Mouse (Mus musculus) forebrain, postnatal 0 days (tissue): ENCODE results near the gene Rpl7l1. TPM values are rescaled to one million over a fixed set of nuclear protein-coding genes. Genes with fewer than 3 reads are reported as not detected.
A peak's percentile ranks its signal among the peaks of the same experiment; 100 is the strongest.

Experiments
- ATAC-seq: fragments of 200-750 bp; cut with Nextera tagmentation; 2 replicates; pipeline ENCODE4 v1.8.0; 2017; ENCODE audit warnings: mild to moderate bottlenecking, moderate library complexity
- DNase-seq: peaks from one replicate; pipeline ENCODE4 v3.0.0-alpha.2; 2015
- H3K27ac ChIP-seq: fragments of 300-500 bp; sonication (generic); 2 replicates; pipeline ENCODE4 v1.5.1; 2014; ENCODE audit warnings: low read depth, mild to moderate bottlenecking, antibody characterized with exemption, low read length, moderate library complexity, mixed read lengths
- H3K27me3 ChIP-seq: fragments of 300-500 bp; sonication (generic); 2 replicates; pipeline ENCODE4 v1.6.1; 2014; ENCODE audit warnings: mild to moderate bottlenecking, low read length, mixed read lengths; ENCODE audit not compliant: insufficient read depth
- H3K36me3 ChIP-seq: fragments of 300-500 bp; sonication (generic); 2 replicates; pipeline ENCODE4 v1.6.1; 2014; ENCODE audit warnings: mild to moderate bottlenecking, moderate library complexity; ENCODE audit not compliant: insufficient read depth
- H3K4me1 ChIP-seq: fragments of 300-500 bp; sonication (generic); 2 replicates; pipeline ENCODE4 v1.6.1; 2014; ENCODE audit warnings: antibody characterized with exemption; ENCODE audit not compliant: insufficient read depth
- H3K4me2 ChIP-seq: fragments of 300-500 bp; sonication (generic); 2 replicates; pipeline ENCODE4 v1.6.1; 2014; ENCODE audit warnings: low read depth, mild to moderate bottlenecking, moderate library complexity
- H3K4me3 ChIP-seq: fragments of 300-500 bp; sonication (generic); 2 replicates; pipeline ENCODE4 v1.5.1; 2014; ENCODE audit warnings: low read depth, low read length, mixed read lengths
- H3K9ac ChIP-seq: fragments of 300-500 bp; sonication (generic); 2 replicates; pipeline ENCODE4 v1.6.1; 2014; ENCODE audit warnings: mild to moderate bottlenecking
- H3K9me3 ChIP-seq: fragments of 300-500 bp; sonication (generic); 2 replicates; pipeline ENCODE4 v1.6.1; 2016; ENCODE audit warnings: low read length
- CTCF ChIP-seq: sonication (generic); IDR thresholded peaks from 2 replicates; pipeline ENCODE4 v1.5.1; 2016; ENCODE audit warnings: antibody characterized with exemption, control low read depth, low read depth
- WGBS: fragments of 180-500 bp; shearing (Covaris S2); extraction: QIAGEN DNeasy Blood & Tissue Kit; methylation state at CpG from one replicate; pipeline ENCODE4 v1.1.7; 2014; 5-methylcytosine and 5-hydroxymethylcytosine counted together
- polyA plus RNA-seq: library from polyadenylated mRNA; unstranded; fragments of >200 nt; fragmentation: Nextera tagmentation; extraction: Ambion mirVana; gene quantifications from 2 replicates; pipeline ENCODE4 v1.2.1, GENCODE M21; 2015
- total RNA-seq: library from RNA; depleted of rRNA; stranded (reverse); fragments of >200 nt; gene quantifications from 2 replicates; pipeline ENCODE4 v1.2.3, GENCODE M21; 2014; rRNA removed

Rpl7l1 gene
- total and polyA plus RNA-seq, 2 experiments from 2014 or later, result 64.4 to 73.4 TPM

DNA sequence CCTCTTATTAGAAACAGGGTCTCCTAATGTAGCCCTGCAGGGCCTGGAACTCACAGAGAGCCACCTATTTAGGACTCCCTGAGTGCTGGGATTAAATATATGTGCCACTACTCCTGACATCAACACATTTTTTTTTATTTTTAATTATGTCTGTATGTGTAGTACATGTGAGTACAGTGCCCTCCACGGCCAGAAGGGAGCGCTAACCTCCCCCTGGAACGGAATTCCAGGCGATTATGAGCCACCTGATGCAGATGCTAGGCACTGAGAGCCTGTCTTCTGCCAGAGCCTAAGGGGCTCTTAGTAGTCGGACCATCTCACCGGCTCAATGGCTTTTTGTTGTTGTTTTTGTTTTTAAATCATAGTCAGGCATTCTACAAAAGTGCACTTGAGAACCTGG lies 54.5 kb downstream of the Rpl7l1 start:
- H3K9ac ChIP-seq, result no peak overlapping the region
- H3K36me3 ChIP-seq, result peaks cover 18% of the 10 kb centered on the region
- H3K27ac ChIP-seq, result no peak overlapping the region
- H3K4me1 ChIP-seq, result no peaks in the 10 kb centered on the region
- H3K27me3 ChIP-seq, result 0 out of 2 replicates have a peak, but pooled peaks cover 3% of the 10 kb centered on the region
- peak; percentile 37 for TF ChIP-seq CTCF
- H3K4me3 ChIP-seq, result no peak overlapping the region
- no peak overlapping the region for H3K4me2 ChIP-seq
- no peaks in the 10 kb centered on the region for H3K9me3 ChIP-seq
- ATAC-seq (no peak; the same call in 1 of the 2 replicates), DNase-seq (no peak)
- 44% methylated on average over 6 of the region's 6 CpGs for WGBS

DNA sequence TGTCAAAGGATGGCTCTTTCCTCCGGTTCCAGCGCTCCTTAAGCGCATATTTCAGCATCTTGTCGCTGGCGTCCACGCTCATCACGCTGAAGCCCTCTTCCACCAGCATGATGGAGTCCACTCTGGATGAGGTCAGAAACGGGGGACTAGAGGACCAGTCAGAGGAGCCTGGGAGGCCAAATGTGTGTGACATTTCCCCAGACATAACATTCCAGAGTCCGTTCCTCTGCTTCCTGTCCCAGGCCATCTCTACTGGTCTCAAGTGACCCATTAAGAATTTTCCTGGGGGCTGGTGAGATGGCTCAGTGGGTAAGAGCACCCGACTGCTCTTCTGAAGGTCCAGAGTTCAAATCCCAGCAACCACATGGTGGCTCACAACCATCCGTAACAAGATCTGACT lies 55.2 kb downstream of the Rpl7l1 start:
- DNase-seq (no peak), ATAC-seq (no peak)
- H3K36me3 ChIP-seq, result peaks cover 18% of the 10 kb centered on the region
- no peaks in the 10 kb centered on the region for H3K4me1 ChIP-seq
- H3K27ac ChIP-seq, result no peak overlapping the region
- 92% methylated on average over 11 of the region's 11 CpGs for WGBS
- no peak for TF ChIP-seq CTCF
- H3K9me3 ChIP-seq, result no peaks in the 10 kb centered on the region
- H3K4me2 ChIP-seq, result no peak overlapping the region
- H3K9ac ChIP-seq, result no peak overlapping the region
- H3K27me3 ChIP-seq, result 0 out of 2 replicates have a peak, but pooled peaks cover 3% of the 10 kb centered on the region
- no peak overlapping the region for H3K4me3 ChIP-seq

DNA sequence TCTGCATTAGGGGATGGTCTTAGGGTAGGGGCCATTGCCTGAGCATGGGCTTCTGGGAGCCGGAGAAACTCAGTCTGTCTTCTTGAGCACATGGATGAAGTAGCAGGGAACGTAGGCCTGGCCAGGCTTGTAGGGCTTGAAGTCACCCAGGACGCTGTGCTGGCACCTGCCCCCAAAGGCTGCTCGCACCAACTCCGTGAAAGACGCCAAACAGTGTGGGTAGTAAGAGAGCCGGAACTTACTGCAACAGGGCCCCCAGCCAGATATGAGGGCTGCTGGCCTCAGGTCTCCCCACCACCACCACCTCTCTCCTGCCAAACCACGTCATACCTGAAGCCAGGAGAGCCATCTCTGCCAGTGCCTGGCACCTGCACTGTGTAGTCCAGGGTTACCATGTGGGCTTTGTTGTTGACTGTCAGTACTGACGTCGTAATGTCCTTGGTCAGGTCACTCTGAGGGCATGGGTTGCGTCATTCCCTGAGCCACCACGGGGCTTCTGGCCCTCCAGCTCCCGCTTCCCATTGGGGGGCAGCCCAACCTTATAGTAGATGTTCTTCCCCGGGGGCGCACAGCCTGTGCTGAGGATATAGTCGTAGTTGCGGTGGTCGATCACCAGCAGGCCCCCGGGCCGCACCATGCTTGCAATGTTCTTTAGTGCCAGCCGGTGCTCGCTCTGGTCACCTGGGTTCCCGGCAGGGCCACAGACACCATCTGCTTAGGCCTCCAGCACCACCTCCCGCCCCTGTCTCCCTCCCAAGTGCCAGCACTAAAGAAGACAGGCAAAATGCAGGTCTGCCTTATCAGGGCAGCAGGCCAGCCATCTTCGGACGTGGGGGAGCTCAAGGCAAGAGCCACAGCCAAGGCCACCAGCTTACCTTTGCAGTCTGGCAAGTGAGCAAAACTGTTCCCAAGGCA lies 56.5 kb downstream of the Rpl7l1 start:
- Histone ChIP-seq H3K27ac (no peak overlapping the region), H3K36me3 (peaks cover 24% of the 10 kb centered on the region), H3K4me2 (no peak overlapping the region), H3K9me3 (no peaks in the 10 kb centered on the region), H3K4me3 (no peak overlapping the region), H3K4me1 (no peaks in the 10 kb centered on the region), H3K9ac (no peak overlapping the region), H3K27me3 (0 out of 2 replicates have a peak, but pooled peaks cover 3% of the 10 kb centered on the region)
- ATAC-seq (no peak), DNase-seq (no peak)
- TF ChIP-seq CTCF, result no peak
- 91% methylated on average over 26 of the region's 26 CpGs for WGBS

DNA sequence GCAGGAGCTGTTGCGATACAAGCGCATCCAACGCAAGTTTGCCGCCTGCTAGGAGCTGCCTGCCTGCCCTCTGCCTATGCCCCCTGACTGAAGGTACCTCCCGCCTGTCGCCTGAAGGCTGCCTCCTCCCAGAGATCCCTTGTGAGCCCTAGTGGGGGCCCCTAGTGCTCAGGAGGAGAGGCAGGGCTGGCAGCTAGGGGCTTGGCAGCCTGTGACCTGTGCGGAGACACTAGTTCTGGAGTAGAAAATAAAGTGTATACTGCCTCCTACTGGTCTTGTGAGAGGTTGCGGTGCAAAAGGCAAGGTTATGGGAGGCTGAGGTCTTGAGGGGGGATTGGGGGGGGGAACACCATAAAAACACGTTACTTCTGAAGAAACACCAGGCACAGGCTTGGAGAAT lies 57.2 kb downstream of the Rpl7l1 start:
- no peaks in the 10 kb centered on the region for H3K4me1 ChIP-seq
- 47% methylated on average over 9 of the region's 9 CpGs for WGBS
- no peaks in the 10 kb centered on the region for H3K9me3 ChIP-seq
- H3K27me3 ChIP-seq, result 0 out of 2 replicates have a peak, but pooled peaks cover 3% of the 10 kb centered on the region
- DNase-seq (peak; percentile 50), ATAC-seq (peak; percentile 64; the same call in 1 of the 2 replicates)
- no peak overlapping the region for H3K27ac ChIP-seq
- H3K4me2 ChIP-seq, result no peak overlapping the region
- H3K4me3 ChIP-seq, result no peak overlapping the region
- peak; percentile 69 for TF ChIP-seq CTCF
- H3K36me3 ChIP-seq, result peaks cover 24% of the 10 kb centered on the region
- no peak overlapping the region for H3K9ac ChIP-seq

DNA sequence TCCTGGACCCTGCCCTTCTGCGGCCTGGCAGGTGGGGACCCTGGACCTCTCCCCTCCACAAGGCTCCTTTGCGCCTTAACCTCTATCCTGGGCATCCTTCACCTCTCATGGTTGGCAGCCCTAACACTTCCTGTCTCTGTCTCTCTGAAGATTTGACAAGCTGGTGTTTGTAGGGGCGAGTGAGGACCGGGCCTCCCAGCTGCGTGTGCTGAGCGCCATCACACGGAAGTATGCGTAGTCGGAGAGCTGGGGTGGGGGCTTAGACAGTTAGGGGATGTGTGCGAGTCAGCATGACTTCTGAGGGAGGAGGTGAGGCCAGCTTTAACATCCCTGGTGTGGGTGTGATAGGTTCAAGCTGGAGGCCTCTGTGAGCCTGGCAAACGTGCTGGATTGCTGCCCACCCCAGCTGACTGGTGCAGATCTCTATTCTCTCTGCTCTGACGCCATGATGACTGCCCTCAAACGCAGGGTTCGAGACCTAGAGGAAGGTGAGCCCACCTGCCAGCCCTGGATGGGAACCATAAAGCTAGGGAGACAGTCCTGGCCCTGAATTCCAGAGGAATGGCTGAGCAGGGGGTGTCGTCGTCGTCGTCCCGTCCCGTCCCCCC lies 57.9 kb downstream of the Rpl7l1 start:
- no peak for ATAC-seq

More for the DNA sequence above, 57.9 kb downstream of the Rpl7l1 start:
- no peak overlapping the region for H3K9ac ChIP-seq
- 0 out of 2 replicates have a peak, but pooled peaks cover 3% of the 10 kb centered on the region for H3K27me3 ChIP-seq
- H3K4me3 ChIP-seq, result no peak overlapping the region
- no peak overlapping the region for H3K27ac ChIP-seq
- no peak for TF ChIP-seq CTCF
- peaks cover 24% of the 10 kb centered on the region for H3K36me3 ChIP-seq
- no peaks in the 10 kb centered on the region for H3K4me1 ChIP-seq
- no peak for DNase-seq
- no peak overlapping the region for H3K4me2 ChIP-seq
- 84% methylated on average over 20 of the region's 20 CpGs for WGBS
- no peaks in the 10 kb centered on the region for H3K9me3 ChIP-seq

Other genes starting within 250 kb of the Rpl7l1 start
- 31.9 and 44.4 TPM in 2 replicates for gene Cul9, start 236.3 kb downstream of the Rpl7l1 start, total RNA-seq
- 9.7 and 13.7 TPM in 2 replicates for gene Cul9, start 236.3 kb downstream of the Rpl7l1 start, polyA plus RNA-seq
- 47.2 and 57.0 TPM in 2 replicates for gene Srf, start 226.5 kb downstream of the Rpl7l1 start, total RNA-seq
- gene Srf, start 226.5 kb downstream of the Rpl7l1 start, polyA plus RNA-seq, result 2.3 and 2.4 TPM in 2 replicates
- gene Ptk7, start 153.2 kb downstream of the Rpl7l1 start, total RNA-seq, result 42.4 and 56.6 TPM in 2 replicates
- gene Ptk7, start 153.2 kb downstream of the Rpl7l1 start, polyA plus RNA-seq, result 18.9 and 19.7 TPM in 2 replicates
- gene Klc4, start 136.7 kb downstream of the Rpl7l1 start, total RNA-seq, result 31.2 and 32.7 TPM in 2 replicates
- 20.3 and 21.3 TPM in 2 replicates for gene Klc4, start 136.7 kb downstream of the Rpl7l1 start, polyA plus RNA-seq
- gene Mrpl2, start 136.4 kb downstream of the Rpl7l1 start, total RNA-seq, result 51.4 and 62.9 TPM in 2 replicates
- 96.2 and 111 TPM in 2 replicates for gene Mrpl2, start 136.4 kb downstream of the Rpl7l1 start, polyA plus RNA-seq
- 77.0 and 89.9 TPM in 2 replicates for gene Cul7, start 132.3 kb downstream of the Rpl7l1 start, total RNA-seq
- 20.6 and 24.0 TPM in 2 replicates for gene Cul7, start 132.3 kb downstream of the Rpl7l1 start, polyA plus RNA-seq
- gene Rrp36, start 108.3 kb downstream of the Rpl7l1 start, total RNA-seq, result 29.7 and 31.1 TPM in 2 replicates
- 39.4 and 52.1 TPM in 2 replicates for gene Rrp36, start 108.3 kb downstream of the Rpl7l1 start, polyA plus RNA-seq
- 124 and 169 TPM in 2 replicates for gene Mea1, start 103.9 kb downstream of the Rpl7l1 start, total RNA-seq
- gene Mea1, start 103.9 kb downstream of the Rpl7l1 start, polyA plus RNA-seq, result 280 and 286 TPM in 2 replicates
- gene Klhdc3, start 101.8 kb downstream of the Rpl7l1 start, total RNA-seq, result 71.1 and 77.3 TPM in 2 replicates
- 207 and 211 TPM in 2 replicates for gene Klhdc3, start 101.8 kb downstream of the Rpl7l1 start, polyA plus RNA-seq
- gene Ppp2r5d, start 77.6 kb downstream of the Rpl7l1 start, total RNA-seq, result 90.5 and 103 TPM in 2 replicates
- gene Ppp2r5d, start 77.6 kb downstream of the Rpl7l1 start, polyA plus RNA-seq, result 85.5 and 93.5 TPM in 2 replicates
- gene Pex6, start 71.2 kb downstream of the Rpl7l1 start, total RNA-seq, result 36.5 and 37.9 TPM in 2 replicates
- gene Pex6, start 71.2 kb downstream of the Rpl7l1 start, polyA plus RNA-seq, result 19.6 TPM in 2 replicates
- gene Gnmt, start 53.5 kb downstream of the Rpl7l1 start, total RNA-seq, result not detected in 2 replicates
- gene Gnmt, start 53.5 kb downstream of the Rpl7l1 start, polyA plus RNA-seq, result 1.4 and 2.1 TPM in 2 replicates
- 69.0 and 77.2 TPM in 2 replicates for gene Cnpy3, start 30.5 kb downstream of the Rpl7l1 start, total RNA-seq
- 68.2 and 69.5 TPM in 2 replicates for gene Cnpy3, start 30.5 kb downstream of the Rpl7l1 start, polyA plus RNA-seq
- gene Ptcra, start 19.0 kb downstream of the Rpl7l1 start, total RNA-seq, result not detected in 2 replicates
- 0.23 TPM in 1 of 2 replicates, not detected in the other for gene Ptcra, start 19.0 kb downstream of the Rpl7l1 start, polyA plus RNA-seq
- 39.8 and 42.7 TPM in 2 replicates for gene 2310039H08Rik, start 10.0 kb downstream of the Rpl7l1 start, total RNA-seq
- 67.1 and 88.8 TPM in 2 replicates for gene 2310039H08Rik, start 10.0 kb downstream of the Rpl7l1 start, polyA plus RNA-seq
- 17.4 and 36.7 TPM in 2 replicates for gene Bicral, start 75.8 kb upstream of the Rpl7l1 start, total RNA-seq
- 3.8 and 6.7 TPM in 2 replicates for gene Bicral, start 75.8 kb upstream of the Rpl7l1 start, polyA plus RNA-seq
- gene Tbcc, start 108.0 kb upstream of the Rpl7l1 start, total RNA-seq, result 46.2 and 63.4 TPM in 2 replicates
- 52.2 and 53.0 TPM in 2 replicates for gene Tbcc, start 108.0 kb upstream of the Rpl7l1 start, polyA plus RNA-seq
- gene Prph2, start 127.8 kb upstream of the Rpl7l1 start, total RNA-seq, result 0.14 TPM in 1 of 2 replicates, not detected in the other
- gene Prph2, start 127.8 kb upstream of the Rpl7l1 start, polyA plus RNA-seq, result not detected in 2 replicates
- 22.0 and 23.1 TPM in 2 replicates for gene Ubr2, start 227.9 kb upstream of the Rpl7l1 start, total RNA-seq
- gene Ubr2, start 227.9 kb upstream of the Rpl7l1 start, polyA plus RNA-seq, result 4.3 and 7.8 TPM in 2 replicates